Mouse (Mus musculus) T-helper 17 cell (primary cell): ENCODE measurements at regions not wholly inside any gene's neighbourhood (a gene's known extent, or its start where the extent isn't known, plus 50 kb on each side); places are given as distances from the start of the nearest gene placed in this dataset.
"Not testable (repeated sequence)": the region's sequence is repeated elsewhere in the genome, so short reads cannot be mapped to it uniquely, and the experiment has no call there.

ENCODE experiments used
- in situ Hi-C, 2 experiments: fragments of 300-600 bp; cut with MboI, MseI; formaldehyde crosslinking; loops; 1 replicate in 1 of 2; 2 replicates in 1 of 2; pipeline ENCODE4 v1.15.1; 2025; ENCODE audit warnings: high pct_unique_total_duplicates in 2 of 2

DNA sequence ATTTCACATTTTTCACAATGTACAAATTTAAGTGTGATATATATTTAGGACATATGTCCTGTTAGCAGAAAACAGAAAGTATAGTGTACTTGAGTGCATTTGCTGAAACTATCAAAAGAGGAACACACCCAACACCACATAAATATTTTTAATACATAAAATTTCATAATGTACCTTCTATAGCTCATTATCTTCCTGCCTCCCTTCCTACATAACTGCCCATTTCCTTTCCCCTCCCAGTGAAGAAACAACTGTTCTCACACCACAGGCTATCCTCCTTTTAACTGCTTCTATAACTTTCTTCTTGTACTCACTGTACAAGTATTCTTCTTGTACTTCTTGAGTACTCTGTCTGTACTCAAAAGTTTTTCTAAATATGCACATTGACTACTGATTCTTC lies 110.5 kb upstream of the Slco6c1 start:
- in situ Hi-C loops, result loop anchor here in 1 of 2 experiments (25.0 kb wide), 1 partner anchor 449 kb away; no protein-coding TSS in a partner anchor

DNA sequence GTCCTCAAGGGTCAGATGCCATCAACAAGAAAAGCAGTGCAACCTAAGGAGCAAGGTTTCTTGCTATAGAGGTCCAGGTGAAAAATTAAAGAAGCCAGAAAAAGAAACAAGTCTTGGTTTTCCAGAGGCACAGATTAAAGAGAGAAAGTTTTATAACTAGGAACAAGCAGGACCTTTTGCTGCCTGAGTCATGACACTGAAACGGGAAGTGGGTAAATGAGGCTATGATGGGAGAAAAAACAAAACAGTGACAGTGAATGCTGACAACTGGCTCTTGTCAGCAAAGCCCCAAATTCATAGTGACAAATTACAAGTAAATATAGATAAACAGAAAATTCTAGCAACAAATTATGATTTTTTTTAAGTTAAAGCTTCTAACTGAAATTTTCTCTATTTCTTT lies 84.5 kb upstream of the Slco6c1 start:
- in situ Hi-C loops, result not testable (repeated sequence)
